Mouse (Mus musculus) bone marrow, adult 2 months (tissue): ENCODE results near the gene Pdcd10.

Experiments
- CTCF ChIP-seq: fragments of 200-500 bp; IDR thresholded peaks from 2 replicates; pipeline ENCODE4 v1.5.1; 2011; ENCODE audit warnings: low read length, control low read depth; ENCODE audit not compliant: control insufficient read depth, insufficient read depth
- POLR2A ChIP-seq: fragments of 200-500 bp; IDR thresholded peaks from 2 replicates; pipeline ENCODE4 v1.6.1; 2011; ENCODE audit warnings: low read depth, mild to moderate bottlenecking, control low read depth, low read length, borderline replicate concordance; ENCODE audit not compliant: control insufficient read depth

GRCm38 (mm10) chr3:75579352-75579751 lies 22.7 kb upstream of the Pdcd10 start:
- TF ChIP-seq CTCF (0 out of 2 replicates have a peak, but pooled peaks have one; percentile 14), POLR2A (no peak)
